Mouse (Mus musculus): ENCODE results near the gene Espnl. TPM values are rescaled to one million over a fixed set of nuclear protein-coding genes. Genes with fewer than 3 reads are reported as not detected.

The Espnl gene
- total and polyA plus RNA-seq, 3 experiments: 7.0 to 11.2 (median 9.8) TPM

DNA sequence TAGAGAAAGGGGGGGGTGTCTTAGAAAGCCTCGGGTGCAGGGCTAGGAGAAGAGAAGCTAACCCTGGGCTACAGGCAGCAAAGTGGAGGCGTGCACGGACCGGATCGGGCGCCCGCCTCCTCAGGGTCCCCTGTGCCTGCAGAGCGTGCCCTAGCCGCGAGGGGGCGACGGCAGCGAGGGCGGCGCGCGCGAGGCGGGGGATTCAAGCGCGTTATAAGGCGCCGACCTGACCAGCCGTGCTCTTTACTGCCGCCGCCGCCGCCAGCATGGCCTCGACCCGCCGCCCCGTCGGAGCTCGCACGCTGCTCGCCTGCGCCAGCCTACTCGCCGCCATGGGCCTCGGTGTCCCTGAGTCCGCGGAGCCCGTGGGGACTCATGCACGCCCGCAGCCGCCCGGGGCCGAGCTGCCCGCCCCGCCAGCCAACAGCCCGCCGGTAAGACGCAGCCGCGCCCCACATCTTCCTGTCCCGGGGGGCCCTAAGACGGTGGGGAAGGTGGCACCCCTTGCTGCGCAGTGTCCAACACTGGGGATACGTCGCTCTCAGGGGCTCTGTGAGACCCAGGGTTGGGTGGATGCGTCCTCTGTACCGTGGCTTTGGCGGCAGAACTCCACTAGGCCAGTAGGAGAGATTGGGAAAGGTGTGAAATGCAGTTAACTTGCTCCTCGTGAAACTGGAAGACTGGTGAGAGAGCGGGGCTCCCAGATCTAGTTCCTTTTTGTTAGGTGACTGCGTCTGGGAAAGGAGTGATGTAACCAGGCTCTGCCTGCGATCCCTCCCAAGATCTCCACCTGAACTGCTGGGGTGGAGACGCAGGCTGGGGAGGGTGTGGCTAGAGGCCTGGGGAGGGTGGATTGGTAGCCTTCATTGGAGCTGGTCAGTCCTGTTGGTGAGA lies 44.6 kb downstream of the Espnl start, which contains the start of gene Erfe:
Erfe (plus strand) TSS at position 216 of the 894 bp plus-strand sequence.
- Histone ChIP-seq H3K27ac (ENCODE audit: insufficient read depth, low read depth) (no peak within 1 kb of the TSS), H3K4me2 (ENCODE audit: insufficient read depth, low read depth, poor library complexity, severe bottlenecking) (peak within 1 kb of the TSS; percentile 67), H3K9me3 (replicated peaks; ENCODE audit: low read length) (peaks cover 13% of the 10 kb centered on the region), H3K27me3 (replicated peaks) (no peaks in the 10 kb centered on the region), H3K4me3 (replicated peaks in 1 of 3; ENCODE audit: low read depth in 2 of 3, low read length in 2 of 3, poor library complexity in 1 of 3) (peak within 1 kb of the TSS; percentile 44 to 81 (median 54)), H3K9ac (ENCODE audit: insufficient read depth, low read depth) (peak within 1 kb of the TSS; percentile 53), H3K4me1 (ENCODE audit: control insufficient read depth in 1 of 2, insufficient read depth in 2 of 2) (peaks cover 5 to 8% of the 10 kb centered on the region in 2 experiments; a peak in 3 of 4 replicates), H3K79me2 (replicated peaks; ENCODE audit: control insufficient read depth, extremely low read depth, insufficient read depth, poor library complexity, severe bottlenecking) (no peaks in the 10 kb centered on the region), H3K36me3 (replicated peaks in 1 of 2; ENCODE audit: control insufficient read depth in 1 of 2, insufficient read depth in 1 of 2, low read length in 1 of 2) (peaks cover 18 to 35% of the 10 kb centered on the region in 2 experiments)
- TF ChIP-seq MAX (IDR thresholded peaks at IDR 0.05; ENCODE audit: low read length): peak; percentile 28; the same call in 1 of the 2 replicates
- no peak for TF ChIP-seq POLR2AphosphoS2 (IDR thresholded peaks at IDR 0.05; ENCODE audit: low read depth, low read length)
- TF ChIP-seq SIN3A (IDR thresholded peaks at IDR 0.05; ENCODE audit: low read length): peak; percentile 56
- peak; percentile 69 for TF ChIP-seq MXI1 (IDR thresholded peaks at IDR 0.05; ENCODE audit: low read depth, low read length)
- peak; percentile 28 for TF ChIP-seq RAD21 (IDR thresholded peaks at IDR 0.05; ENCODE audit: low read depth, low read length)
- TF ChIP-seq POLR2A (IDR thresholded peaks at IDR 0.05; ENCODE audit: low read depth, low read length): peak; percentile 54; the same call in 1 of the 2 replicates
- TF ChIP-seq UBTF (IDR thresholded peaks at IDR 0.05; ENCODE audit: low read depth, low read length): 0 out of 2 replicates have a peak, but pooled peaks have one; percentile 48
- peak; percentile 45 for TF ChIP-seq SMC3 (IDR thresholded peaks at IDR 0.05; ENCODE audit: low read depth, low read length)
- TF ChIP-seq CTCF (conservative IDR thresholded peaks at IDR 0.05 in 1 of 2, IDR thresholded peaks at IDR 0.05 in 1 of 2; ENCODE audit: low read depth in 2 of 2, low read length in 2 of 2): peak in 1 of 2 experiments; percentile 86; a peak in 2 of 4 replicates
- TF ChIP-seq NELFE (IDR thresholded peaks at IDR 0.05; ENCODE audit: low read depth, low read length): 0 out of 2 replicates have a peak, but pooled peaks have one; percentile 31
- TF ChIP-seq JUND (conservative IDR thresholded peaks at IDR 0.05; ENCODE audit: low read depth, low read length): no peak
- peak; percentile 59 for DNase-seq (ENCODE audit: extremely low read depth)
- dilution Hi-C loops (cut with MboI; ENCODE audit: extremely low pct_ligation_motif_present, extremely low pct_unique_long_range_greater_than_20kb, low sequenced_read_pairs): no loop called here
- in situ Hi-C loops (cut with MboI; ENCODE audit: low pct_ligation_motif_present, low pct_unique_long_range_greater_than_20kb, low sequenced_read_pairs): no loop called here

GRCm38 (mm10) chr1:91367295-91367694 lies 45.4 kb downstream of the Espnl start:
- TF ChIP-seq MAX (IDR thresholded peaks at IDR 0.05; ENCODE audit: low read length): no peak
- no peak for TF ChIP-seq UBTF (IDR thresholded peaks at IDR 0.05; ENCODE audit: low read depth, low read length)
- no peak for TF ChIP-seq IRF4 (IDR thresholded peaks at IDR 0.05; ENCODE audit: low read depth, low read length)
- no peak for TF ChIP-seq MAZ (IDR thresholded peaks at IDR 0.05; ENCODE audit: low read depth, low read length)
- TF ChIP-seq ZKSCAN1 (IDR thresholded peaks at IDR 0.05; ENCODE audit: borderline replicate concordance, low read depth, low read length): no peak
- no peak for TF ChIP-seq CHD1 (IDR thresholded peaks at IDR 0.05; ENCODE audit: low read depth, low read length)
- TF ChIP-seq MYC (IDR thresholded peaks at IDR 0.05; ENCODE audit: low read depth, low read length): no peak
- TF ChIP-seq JUN (IDR thresholded peaks at IDR 0.05; ENCODE audit: insufficient read depth, low read depth, low read length): no peak
- TF ChIP-seq ELF1 (IDR thresholded peaks at IDR 0.05; ENCODE audit: low read depth, low read length): no peak
- DNase-seq (ENCODE audit: extremely low read depth): no peak
- in situ Hi-C loops (cut with MboI; ENCODE audit: low pct_ligation_motif_present, low pct_unique_long_range_greater_than_20kb, low sequenced_read_pairs): no loop called here
- Histone ChIP-seq H3K4me3 (replicated peaks in 1 of 3; ENCODE audit: low read depth in 2 of 3, low read length in 2 of 3, poor library complexity in 1 of 3) (no peak overlapping the region), H3K79me2 (replicated peaks; ENCODE audit: control insufficient read depth, extremely low read depth, insufficient read depth, poor library complexity, severe bottlenecking) (no peaks in the 10 kb centered on the region), H3K4me2 (ENCODE audit: insufficient read depth, low read depth, poor library complexity, severe bottlenecking) (no peak overlapping the region), H3K27me3 (replicated peaks) (no peaks in the 10 kb centered on the region), H3K36me3 (replicated peaks in 1 of 2; ENCODE audit: control insufficient read depth in 1 of 2, insufficient read depth in 1 of 2, low read length in 1 of 2) (peaks cover 27 to 43% of the 10 kb centered on the region in 2 experiments), H3K9ac (ENCODE audit: insufficient read depth, low read depth) (no peak overlapping the region), H3K27ac (ENCODE audit: insufficient read depth, low read depth) (no peak overlapping the region), H3K9me3 (replicated peaks; ENCODE audit: low read length) (peaks cover 12% of the 10 kb centered on the region), H3K4me1 (ENCODE audit: control insufficient read depth in 1 of 2, insufficient read depth in 2 of 2) (peaks cover 5 to 8% of the 10 kb centered on the region in 2 experiments; a peak in 3 of 4 replicates)
- dilution Hi-C loops (cut with MboI; ENCODE audit: extremely low pct_ligation_motif_present, extremely low pct_unique_long_range_greater_than_20kb, low sequenced_read_pairs): no loop called here

All from CH12.LX (cell line).